Mouse (Mus musculus) liver, embryonic 16.5 days (tissue): Measurements from ENCODE around the gene Btbd16. TPM values are rescaled to one million over a fixed set of nuclear protein-coding genes. Genes with fewer than 3 reads are reported as not detected.

Experiments used
- ATAC-seq: fragments of 200-750 bp; cut with Nextera tagmentation; 2 replicates; pipeline ENCODE4 v1.8.0; 2017; ENCODE audit warnings: low read depth, mild to moderate bottlenecking, moderate number of reproducible peaks, moderate library complexity
- H3K27ac ChIP-seq: fragments of 300-500 bp; sonication (generic); 2 replicates; pipeline ENCODE4 v1.5.1; 2014; ENCODE audit warnings: mild to moderate bottlenecking, low read length
- H3K27me3 ChIP-seq: fragments of 300-500 bp; sonication (generic); 2 replicates; pipeline ENCODE4 v1.6.1; 2014; ENCODE audit warnings: low read depth, low read length, mixed read lengths; ENCODE audit not compliant: control insufficient read depth, insufficient read depth
- H3K36me3 ChIP-seq: fragments of 300-500 bp; sonication (generic); 2 replicates; pipeline ENCODE4 v1.6.1; 2014; ENCODE audit warnings: mild to moderate bottlenecking; ENCODE audit not compliant: control insufficient read depth, insufficient read depth
- H3K4me1 ChIP-seq: fragments of 300-500 bp; sonication (generic); 2 replicates; pipeline ENCODE4 v1.6.1; 2014; ENCODE audit warnings: low read depth, low read length, mixed read lengths; ENCODE audit not compliant: control insufficient read depth
- H3K4me2 ChIP-seq: fragments of 300-500 bp; sonication (generic); 2 replicates; pipeline ENCODE4 v1.6.1; 2014; ENCODE audit warnings: low read depth, low read length, mixed read lengths
- H3K4me3 ChIP-seq: fragments of 300-500 bp; sonication (generic); 2 replicates; pipeline ENCODE4 v1.5.1; 2014; ENCODE audit warnings: low read depth, mild to moderate bottlenecking, low read length
- H3K9ac ChIP-seq: fragments of 300-500 bp; sonication (generic); 2 replicates; pipeline ENCODE4 v1.6.1; 2014; ENCODE audit warnings: low read depth, low read length
- H3K9me3 ChIP-seq: fragments of 300-500 bp; sonication (generic); replicated peaks from 2 replicates; pipeline ENCODE4 v1.6.1; 2016; ENCODE audit warnings: low read length; ENCODE audit not compliant: control insufficient read depth
- WGBS: fragments of 180-500 bp; shearing (Covaris S2); extraction: QIAGEN DNeasy Blood & Tissue Kit; methylation state at CpG from one replicate; pipeline ENCODE4 v1.1.7; 2014; ENCODE audit not compliant: insufficient replicate concordance; 5-methylcytosine and 5-hydroxymethylcytosine counted together
- polyA plus RNA-seq: library from polyadenylated mRNA; unstranded; fragments of >200 nt; fragmentation: Nextera tagmentation; extraction: Ambion mirVana; gene quantifications from 2 replicates; pipeline ENCODE4 v1.2.1, GENCODE M21; 2015

Gene Btbd16
- polyA plus RNA-seq, 1 experiment from 2014 or later, result 0.08 TPM

DNA sequence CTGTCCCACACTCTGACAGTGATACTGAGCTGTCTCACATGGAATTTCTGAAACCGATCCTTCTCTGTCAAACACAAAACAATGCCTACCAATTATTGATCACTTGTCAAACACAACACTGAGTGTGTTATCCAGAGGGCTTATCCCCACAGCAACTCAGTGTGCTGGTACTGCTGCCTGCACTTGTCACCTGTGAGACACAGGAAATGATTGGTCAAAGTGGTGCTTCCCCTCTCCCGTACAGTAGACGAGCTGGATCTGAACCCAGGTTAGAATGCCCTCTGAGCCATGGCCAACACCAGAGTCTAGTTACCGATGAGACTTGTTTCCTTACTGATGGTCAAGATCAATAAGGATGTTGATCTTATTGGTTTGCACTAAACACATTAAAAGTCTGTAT is 27.9 kb downstream of the Btbd16 start:
- WGBS, result 56% methylated on average over 4 of the region's 4 CpGs
- Histone ChIP-seq H3K4me2 (no peak overlapping the region), H3K27me3 (no peaks in the 10 kb centered on the region), H3K36me3 (no peaks in the 10 kb centered on the region), H3K9me3 (no peaks in the 10 kb centered on the region), H3K9ac (no peak overlapping the region), H3K4me3 (no peak overlapping the region), H3K4me1 (peaks cover 8% of the 10 kb centered on the region), H3K27ac (no peak overlapping the region)
- no peak for ATAC-seq

DNA sequence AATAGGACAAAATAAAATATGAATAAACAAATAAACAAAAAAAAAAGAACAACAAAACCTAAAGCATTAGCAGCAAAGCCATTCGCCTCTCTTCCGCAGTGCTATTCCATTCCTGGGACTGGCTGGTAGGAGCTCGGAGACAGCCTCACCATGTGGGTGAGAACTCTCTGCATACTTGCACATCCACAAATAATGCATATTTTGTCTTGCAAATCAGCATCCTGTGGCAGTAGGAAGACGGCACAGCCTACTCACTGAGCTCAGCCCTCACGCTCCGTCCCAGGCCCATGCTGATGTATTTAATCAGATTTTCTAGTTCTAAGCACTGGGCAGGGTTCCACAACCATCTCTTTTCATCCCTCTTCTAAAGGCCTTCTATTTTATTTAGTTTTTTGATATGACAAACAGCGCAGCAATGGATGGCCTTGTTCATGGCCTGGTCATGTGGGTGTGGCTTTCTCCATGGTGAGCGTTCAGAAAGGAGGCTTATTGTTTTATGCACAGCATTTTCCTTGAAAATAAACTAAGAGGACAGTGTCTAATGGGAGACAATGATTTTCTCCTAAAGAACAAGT is 29.5 kb downstream of the Btbd16 start:
- Histone ChIP-seq H3K9ac (no peak overlapping the region), H3K27me3 (no peaks in the 10 kb centered on the region), H3K4me3 (no peak overlapping the region), H3K4me1 (peaks cover 8% of the 10 kb centered on the region), H3K36me3 (no peaks in the 10 kb centered on the region), H3K9me3 (no peaks in the 10 kb centered on the region), H3K4me2 (no peak overlapping the region), H3K27ac (no peak overlapping the region)
- 77% methylated on average over 8 of the region's 8 CpGs for WGBS
- ATAC-seq, result no peak

DNA sequence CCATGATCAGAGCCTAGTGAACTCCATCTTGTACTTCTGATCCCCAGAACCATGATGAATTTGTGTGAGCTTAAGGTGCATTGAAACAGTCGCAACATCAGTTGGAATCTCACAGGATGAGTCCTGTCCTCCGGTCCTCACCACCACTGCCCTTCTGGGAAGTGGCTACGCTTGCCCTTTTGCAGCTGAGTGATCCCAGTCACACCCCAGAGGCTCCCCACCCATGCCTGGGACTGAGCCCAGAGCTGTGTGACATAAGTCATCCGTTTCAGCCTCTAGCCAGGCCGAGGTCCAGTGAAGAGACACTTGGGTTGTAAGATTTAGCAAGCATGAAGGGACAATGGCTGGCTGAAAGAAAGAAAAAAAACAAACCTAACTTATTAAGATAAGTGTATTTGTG is 31.1 kb downstream of the Btbd16 start:
- Histone ChIP-seq H3K36me3 (no peaks in the 10 kb centered on the region), H3K4me3 (no peak overlapping the region), H3K27ac (no peak overlapping the region), H3K9me3 (no peaks in the 10 kb centered on the region), H3K4me2 (no peak overlapping the region), H3K27me3 (no peaks in the 10 kb centered on the region), H3K4me1 (peaks cover 5% of the 10 kb centered on the region), H3K9ac (no peak overlapping the region)
- 61% methylated on average over 5 of the region's 5 CpGs for WGBS
- no peak for ATAC-seq

DNA sequence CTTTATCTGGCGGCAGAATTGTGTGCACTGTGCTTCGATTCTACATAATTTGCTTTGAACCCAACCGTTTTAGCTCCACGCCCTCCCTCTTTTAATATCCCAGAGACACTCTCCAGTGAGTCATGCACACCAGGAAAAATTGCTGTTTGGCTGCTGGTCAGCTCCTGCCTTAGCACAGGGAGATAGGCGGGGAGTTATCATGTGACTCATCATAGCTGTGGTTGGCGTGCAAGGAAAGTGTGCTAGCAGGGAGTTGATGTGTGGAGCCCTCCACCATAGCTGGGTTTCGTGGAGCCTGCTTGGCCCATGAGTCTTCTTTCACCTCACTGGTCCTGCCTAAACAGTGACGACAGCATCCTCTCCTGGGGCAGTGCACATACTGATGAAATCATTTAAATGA is 33.9 kb downstream of the Btbd16 start:
- Histone ChIP-seq H3K4me3 (no peak overlapping the region), H3K4me1 (no peaks in the 10 kb centered on the region), H3K9me3 (no peaks in the 10 kb centered on the region), H3K9ac (no peak overlapping the region), H3K27ac (no peak overlapping the region), H3K36me3 (no peaks in the 10 kb centered on the region), H3K27me3 (no peaks in the 10 kb centered on the region), H3K4me2 (no peak overlapping the region)
- no peak for ATAC-seq
- WGBS, result 56% methylated on average over 8 of the region's 8 CpGs

DNA sequence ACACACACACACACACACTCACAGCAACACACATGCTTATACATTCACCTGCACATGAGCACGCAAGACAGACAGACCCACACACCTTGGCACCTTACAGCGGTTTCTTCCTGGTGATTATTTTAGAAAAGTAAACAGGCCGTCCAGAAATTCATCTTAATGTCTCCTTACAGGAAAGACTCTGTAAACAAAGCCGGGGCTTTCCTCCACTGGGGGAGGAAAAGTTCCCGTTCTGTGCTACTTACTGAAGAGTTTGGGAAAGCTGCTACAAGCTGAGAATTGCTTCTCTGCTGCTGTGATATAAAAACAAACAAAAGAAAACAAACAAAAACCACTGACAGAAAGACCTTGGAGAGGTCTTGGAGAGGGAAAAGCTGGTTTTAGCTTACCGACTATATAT is 34.8 kb downstream of the Btbd16 start:
- no peaks in the 10 kb centered on the region for H3K36me3 ChIP-seq
- H3K9me3 ChIP-seq, result no peaks in the 10 kb centered on the region
- H3K27ac ChIP-seq, result no peak overlapping the region
- no peak overlapping the region for H3K4me2 ChIP-seq
- no peak for ATAC-seq
- no peak overlapping the region for H3K4me3 ChIP-seq
- 36% methylated on average over 6 of the region's 6 CpGs for WGBS
- H3K27me3 ChIP-seq, result no peaks in the 10 kb centered on the region
- no peak overlapping the region for H3K9ac ChIP-seq
- H3K4me1 ChIP-seq, result no peaks in the 10 kb centered on the region

DNA sequence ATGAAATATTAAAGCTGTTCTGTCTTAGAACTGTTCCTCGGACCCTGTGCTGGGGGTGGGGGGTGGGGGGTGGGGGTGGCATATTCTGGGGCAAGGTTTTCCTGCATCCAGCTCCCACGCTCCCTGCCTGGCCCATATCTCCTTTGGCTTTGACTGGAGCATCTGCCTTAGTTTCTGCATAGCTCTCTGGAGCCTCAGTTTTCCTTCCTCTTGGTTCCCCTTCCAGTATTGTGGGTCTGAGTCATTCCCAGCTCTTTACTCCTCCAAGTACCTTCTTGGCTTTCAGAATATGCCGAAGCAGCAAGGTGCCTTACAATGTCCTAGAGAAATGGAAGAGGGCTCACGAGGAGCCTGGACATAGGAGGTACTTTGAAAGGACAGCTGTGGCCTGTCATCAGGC is 36.4 kb downstream of the Btbd16 start:
- H3K9ac ChIP-seq, result no peak overlapping the region
- WGBS, result 59% methylated on average over 4 of the region's 4 CpGs
- no peak overlapping the region for H3K4me3 ChIP-seq
- H3K27ac ChIP-seq, result no peak overlapping the region
- H3K27me3 ChIP-seq, result no peaks in the 10 kb centered on the region
- H3K9me3 ChIP-seq, result no peaks in the 10 kb centered on the region
- ATAC-seq, result no peak
- no peak overlapping the region for H3K4me2 ChIP-seq
- no peaks in the 10 kb centered on the region for H3K36me3 ChIP-seq
- H3K4me1 ChIP-seq, result no peaks in the 10 kb centered on the region

DNA sequence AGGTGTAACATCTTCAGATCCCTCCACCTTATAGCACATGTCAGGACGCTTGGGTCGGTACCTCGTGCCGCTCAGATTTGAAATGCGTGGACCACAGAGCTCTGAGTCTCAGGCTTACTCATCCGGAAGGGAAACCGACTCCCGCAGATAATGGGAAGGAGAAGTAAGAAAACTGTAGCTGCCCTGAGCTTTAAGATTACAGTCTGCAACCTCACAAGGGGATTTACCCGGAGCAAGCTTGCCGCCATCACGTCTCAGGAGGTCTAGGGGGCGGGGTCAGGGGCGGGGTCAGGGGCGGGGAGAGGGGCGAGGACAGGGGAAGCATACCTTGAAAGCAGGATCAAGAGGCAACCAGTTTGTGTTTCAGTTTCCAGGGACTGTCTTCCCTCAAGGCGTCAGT is 38.5 kb downstream of the Btbd16 start:
- Histone ChIP-seq H3K9me3 (no peaks in the 10 kb centered on the region), H3K27me3 (no peaks in the 10 kb centered on the region), H3K4me2 (no peak overlapping the region), H3K36me3 (no peaks in the 10 kb centered on the region), H3K4me3 (no peak overlapping the region), H3K4me1 (no peaks in the 10 kb centered on the region), H3K9ac (no peak overlapping the region), H3K27ac (no peak overlapping the region)
- ATAC-seq, result no peak
- WGBS, result 33% methylated on average over 16 of the region's 16 CpGs

DNA sequence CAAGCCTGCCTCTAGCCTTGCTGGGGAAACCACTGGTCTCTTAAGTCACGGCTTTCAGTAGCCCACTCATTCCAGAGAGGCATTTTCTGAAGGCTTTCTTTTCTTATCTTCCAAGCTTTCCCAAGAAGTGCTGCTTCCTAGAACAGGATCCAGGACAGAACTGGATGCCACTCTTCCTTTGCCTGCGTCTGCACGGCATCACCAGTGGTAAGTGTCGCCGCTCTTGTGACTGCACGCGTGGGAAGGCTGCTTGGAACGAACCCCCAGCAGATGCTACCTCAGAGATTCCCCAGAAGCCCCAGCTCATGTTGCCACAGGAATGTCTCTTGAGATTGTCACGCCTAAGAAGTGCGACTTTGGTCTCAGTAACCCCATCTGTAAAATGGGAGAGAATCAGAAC is 41.7 kb downstream of the Btbd16 start:
- H3K27me3 ChIP-seq, result no peaks in the 10 kb centered on the region
- no peak for ATAC-seq
- no peak overlapping the region for H3K9ac ChIP-seq
- 75% methylated on average over 10 of the region's 10 CpGs for WGBS
- H3K4me3 ChIP-seq, result no peak overlapping the region
- H3K27ac ChIP-seq, result no peak overlapping the region
- H3K36me3 ChIP-seq, result no peaks in the 10 kb centered on the region
- H3K9me3 ChIP-seq, result no peaks in the 10 kb centered on the region
- no peak overlapping the region for H3K4me2 ChIP-seq
- no peaks in the 10 kb centered on the region for H3K4me1 ChIP-seq

DNA sequence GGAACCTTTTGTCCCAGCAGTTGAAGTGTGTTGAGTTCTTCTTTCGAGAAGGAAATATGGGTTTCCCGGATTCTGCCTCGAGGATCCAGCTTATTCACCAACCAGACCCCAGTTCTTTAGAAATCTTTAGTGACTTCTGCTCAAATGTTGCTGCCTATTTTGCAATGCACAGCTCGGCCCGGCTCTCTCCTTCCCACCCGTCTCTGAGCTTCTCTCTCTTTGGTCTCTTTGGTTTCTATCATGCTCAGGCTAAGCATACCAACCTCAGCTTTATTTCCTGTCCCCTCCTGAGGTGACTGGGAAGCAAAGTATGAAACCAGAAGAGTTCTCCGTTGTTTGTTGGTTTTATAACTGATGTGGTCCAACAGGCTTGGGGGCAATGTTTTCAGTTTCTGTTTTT is 42.4 kb downstream of the Btbd16 start:
- WGBS, result 45% methylated on average over 7 of the region's 7 CpGs

More for the DNA sequence above, 42.4 kb downstream of the Btbd16 start:
- Histone ChIP-seq H3K36me3 (no peaks in the 10 kb centered on the region), H3K4me1 (no peaks in the 10 kb centered on the region), H3K27ac (no peak overlapping the region), H3K9me3 (no peaks in the 10 kb centered on the region), H3K4me3 (no peak overlapping the region), H3K9ac (no peak overlapping the region), H3K27me3 (no peaks in the 10 kb centered on the region), H3K4me2 (no peak overlapping the region)
- ATAC-seq, result no peak
